Mouse (Mus musculus): ENCODE data around the gene Ap1g2. TPM values are rescaled to one million over a fixed set of nuclear protein-coding genes. Genes with fewer than 3 reads are reported as not detected.

The Ap1g2 gene
- polyA plus RNA-seq, 1 experiment from 2014 or later: 7.9 TPM

DNA sequence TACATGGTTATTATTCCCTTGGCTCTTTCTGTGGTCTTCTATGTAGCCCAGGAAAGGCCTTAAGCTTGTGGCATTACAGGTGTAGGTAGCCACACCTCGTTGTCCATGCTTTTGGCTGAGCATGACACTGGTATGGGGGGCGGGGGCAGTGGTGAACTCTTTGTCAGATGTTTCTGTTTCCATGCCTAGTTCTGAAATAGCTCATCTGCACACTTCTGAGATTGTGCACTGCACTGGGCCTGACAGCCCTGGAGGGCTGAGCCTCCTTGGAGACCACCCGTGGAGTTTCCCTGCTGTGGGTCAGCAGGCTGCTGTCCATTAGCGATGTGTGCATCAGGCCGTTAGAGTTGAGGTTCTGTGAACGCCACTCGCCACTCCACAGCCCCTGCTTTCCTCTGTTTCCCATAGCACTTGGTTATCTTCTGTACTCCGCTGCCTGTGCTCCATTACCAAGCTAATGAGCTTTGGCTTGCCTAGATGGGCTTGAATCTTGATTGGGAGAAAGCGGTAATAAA, 9.8 kb downstream of the Ap1g2 start:
- peaks cover 32% of the 10 kb centered on the region for H3K4me1 ChIP-seq
- no peaks in the 10 kb centered on the region for H3K27me3 ChIP-seq (replicated peaks)
- WGBS: 58% methylated on average over 9 of the region's 9 CpGs
- no peak overlapping the region for H3K27ac ChIP-seq (replicated peaks)
- no peak for ATAC-seq (ENCODE audit: extremely low read depth, insufficient number of reproducible peaks, low FRiP score, low TSS enrichment)
- peaks cover 27% of the 10 kb centered on the region for H3K36me3 ChIP-seq
- H3K4me2 ChIP-seq: peak overlapping the region; percentile 3; the same call in 1 of the 2 replicates
- no peaks in the 10 kb centered on the region for H3K9me3 ChIP-seq
- peak overlapping the region; percentile 50; the same call in 1 of the 2 replicates for H3K9ac ChIP-seq
- H3K4me3 ChIP-seq: no peak overlapping the region

DNA sequence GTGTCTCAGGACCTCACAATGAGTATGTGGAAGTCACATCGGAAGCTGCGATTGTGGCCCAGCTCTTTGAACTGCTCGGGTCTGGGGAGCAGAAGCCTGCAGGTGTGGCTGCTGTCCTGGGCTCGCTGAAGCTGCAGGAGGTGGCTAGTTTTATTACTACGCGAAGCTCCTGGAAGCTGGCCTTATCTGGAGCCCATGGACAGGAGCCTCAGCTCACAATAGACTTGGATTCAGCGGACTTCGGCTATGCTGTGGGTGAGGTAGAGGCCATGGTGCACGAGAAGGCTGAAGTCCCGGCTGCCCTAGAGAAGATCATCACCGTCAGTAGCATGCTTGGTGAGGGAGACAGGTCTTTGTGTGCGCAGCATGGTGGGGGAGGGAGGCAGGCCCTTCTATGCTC, 10.7 kb downstream of the Ap1g2 start:
- H3K9ac ChIP-seq: peak overlapping the region; percentile 89
- H3K36me3 ChIP-seq: peaks cover 27% of the 10 kb centered on the region
- ATAC-seq (ENCODE audit: extremely low read depth, insufficient number of reproducible peaks, low FRiP score, low TSS enrichment): no peak
- peak overlapping the region; percentile 82 for H3K4me2 ChIP-seq
- H3K27ac ChIP-seq (replicated peaks): no peak overlapping the region
- H3K27me3 ChIP-seq (replicated peaks): 0 out of 2 replicates have a peak, but pooled peaks cover 4% of the 10 kb centered on the region
- H3K4me1 ChIP-seq: peaks cover 40% of the 10 kb centered on the region
- peak overlapping the region; percentile 81 for H3K4me3 ChIP-seq
- no peaks in the 10 kb centered on the region for H3K9me3 ChIP-seq
- WGBS: 71% methylated on average over 12 of the region's 12 CpGs

DNA sequence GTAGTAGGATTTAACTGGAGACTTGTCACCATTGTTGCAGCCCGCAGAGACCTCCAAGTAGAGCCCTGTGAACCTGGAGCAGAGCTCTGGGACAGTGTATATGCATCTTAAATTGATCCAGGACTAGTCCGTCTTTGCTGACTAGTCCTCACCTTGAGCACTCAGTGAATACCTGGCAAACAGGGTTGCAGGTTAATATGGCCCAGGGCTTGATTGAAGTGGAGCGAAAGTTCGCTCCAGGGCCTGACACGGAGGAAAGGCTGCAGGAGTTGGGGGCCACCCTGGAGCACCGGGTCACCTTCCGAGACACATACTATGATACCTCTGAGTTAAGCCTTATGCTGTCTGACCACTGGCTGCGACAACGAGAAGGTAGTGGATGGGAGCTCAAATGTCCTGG, 11.1 kb downstream of the Ap1g2 start:
- peak overlapping the region; percentile 75 for H3K27ac ChIP-seq (replicated peaks)

DNA sequence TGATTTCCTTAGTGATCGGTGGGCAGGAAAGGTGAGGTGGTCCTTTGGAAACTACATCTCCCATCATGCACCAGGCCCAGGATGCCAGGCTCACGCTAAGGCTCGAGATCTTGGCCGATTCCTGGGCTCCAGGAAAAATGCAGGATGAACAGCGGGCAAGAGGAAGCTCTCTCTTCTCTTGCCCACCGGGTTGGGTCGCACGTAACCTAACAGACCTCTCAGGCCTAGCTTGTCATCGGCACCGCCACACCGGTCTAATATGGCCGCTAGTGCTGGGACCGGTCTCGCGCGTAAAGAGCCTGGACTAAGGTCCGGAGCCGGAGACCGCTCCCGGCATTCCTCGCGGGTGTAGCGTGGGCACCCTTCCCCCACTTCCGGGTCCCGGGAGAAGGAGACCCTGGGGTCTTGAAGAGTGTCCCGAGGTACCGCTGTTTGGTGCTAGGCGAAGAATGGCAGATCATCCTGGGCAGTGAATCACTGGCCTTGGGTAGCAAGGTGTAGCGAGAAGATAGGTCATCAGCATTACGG, 11.6 kb downstream of the Ap1g2 start, which contains the start of gene Thtpa:
Gene Thtpa, plus strand, starts transcription at position 81 of the 528 bp plus-strand sequence.
- Histone ChIP-seq H3K4me1 (peaks cover 42% of the 10 kb centered on the region), H3K9me3 (no peaks in the 10 kb centered on the region), H3K27me3 (replicated peaks) (0 out of 2 replicates have a peak, but pooled peaks cover 4% of the 10 kb centered on the region), H3K4me3 (peak within 1 kb of the TSS; percentile 81), H3K9ac (peak within 1 kb of the TSS; percentile 89), H3K4me2 (peak within 1 kb of the TSS; percentile 82), H3K27ac (replicated peaks) (peak within 1 kb of the TSS; percentile 75), H3K36me3 (peaks cover 26% of the 10 kb centered on the region)
- ATAC-seq (ENCODE audit: extremely low read depth, insufficient number of reproducible peaks, low FRiP score, low TSS enrichment): peak; percentile 38; the same call in 1 of the 2 replicates
- under 1% methylated on average over 30 of the region's 30 CpGs for WGBS

More for the DNA sequence above, 11.1 kb downstream of the Ap1g2 start:
- Histone ChIP-seq H3K4me1 (peaks cover 41% of the 10 kb centered on the region), H3K9me3 (no peaks in the 10 kb centered on the region), H3K4me3 (peak overlapping the region; percentile 81), H3K27me3 (replicated peaks) (0 out of 2 replicates have a peak, but pooled peaks cover 4% of the 10 kb centered on the region), H3K9ac (peak overlapping the region; percentile 89), H3K36me3 (peaks cover 27% of the 10 kb centered on the region), H3K4me2 (peak overlapping the region; percentile 82)
- ATAC-seq (ENCODE audit: extremely low read depth, insufficient number of reproducible peaks, low FRiP score, low TSS enrichment): no peak
- WGBS: 49% methylated on average over 9 of the region's 9 CpGs

DNA sequence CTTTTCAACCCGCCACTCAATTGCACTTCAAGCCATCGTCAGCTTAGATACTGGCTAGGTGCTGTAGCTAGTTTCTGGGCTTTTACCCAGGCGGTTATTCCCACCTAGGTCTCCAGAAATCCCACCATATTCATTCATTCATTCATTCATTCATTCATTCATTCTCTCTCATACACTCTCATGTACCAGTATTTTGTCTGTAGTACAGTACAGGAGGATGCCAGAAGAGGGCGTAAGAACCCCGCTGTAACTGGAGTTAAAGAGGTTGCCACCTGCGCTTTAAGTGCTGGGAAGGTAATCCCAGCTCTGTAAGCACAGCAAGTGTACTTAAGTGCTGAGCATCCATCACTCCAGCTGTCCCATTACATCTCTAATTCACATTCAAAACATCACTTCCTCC, 12.5 kb downstream of the Ap1g2 start:
- H3K27ac ChIP-seq (replicated peaks): no peak overlapping the region
- ATAC-seq (ENCODE audit: extremely low read depth, insufficient number of reproducible peaks, low FRiP score, low TSS enrichment): no peak
- H3K27me3 ChIP-seq (replicated peaks): 0 out of 2 replicates have a peak, but pooled peaks cover 4% of the 10 kb centered on the region
- H3K9me3 ChIP-seq: no peaks in the 10 kb centered on the region
- H3K36me3 ChIP-seq: peaks cover 18% of the 10 kb centered on the region
- H3K4me2 ChIP-seq: peak overlapping the region; percentile 82; the same call in 1 of the 2 replicates
- no peak overlapping the region for H3K9ac ChIP-seq
- WGBS: 40% methylated on average over 6 of the region's 6 CpGs
- peaks cover 50% of the 10 kb centered on the region for H3K4me1 ChIP-seq
- 0 out of 2 replicates have a peak overlapping the region, but pooled peaks have one; percentile 81 for H3K4me3 ChIP-seq

DNA sequence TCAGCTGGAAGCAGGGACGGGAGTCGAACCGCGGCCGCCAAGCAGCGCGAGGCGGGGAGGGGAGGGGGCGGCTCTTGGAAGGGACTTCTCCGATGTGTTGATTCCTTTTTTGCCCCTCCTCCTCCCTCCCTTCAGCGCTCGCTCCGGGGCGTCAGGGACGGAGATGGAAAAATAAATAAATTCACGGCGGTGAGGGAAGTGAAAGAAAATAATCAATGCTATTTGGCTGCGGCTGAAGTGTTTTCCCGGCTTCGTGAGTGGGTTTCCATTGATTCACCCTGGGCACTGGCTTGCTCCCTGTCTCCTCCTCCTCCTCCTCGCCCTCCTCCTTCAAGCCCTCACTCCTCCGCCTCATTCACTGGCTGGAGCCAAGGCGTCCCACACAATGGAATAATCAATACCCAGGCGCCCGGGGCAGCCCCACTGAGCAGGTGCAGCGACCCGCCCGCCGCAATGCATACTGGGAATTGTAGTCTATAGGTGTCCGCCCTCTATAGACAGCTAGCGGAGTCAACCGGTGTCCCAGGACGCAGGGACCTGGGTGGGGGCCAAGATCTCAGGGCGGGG, 14.3 kb downstream of the Ap1g2 start, which contains the start of gene Zfhx2:
Gene Zfhx2, minus strand, starts transcription at position 314 of the 567 bp plus-strand sequence.
- H3K4me3 ChIP-seq: peak within 1 kb of the TSS; percentile 73
- 0 out of 2 replicates have a peak, but pooled peaks cover 4% of the 10 kb centered on the region for H3K27me3 ChIP-seq (replicated peaks)
- no peaks in the 10 kb centered on the region for H3K36me3 ChIP-seq
- H3K9me3 ChIP-seq: no peaks in the 10 kb centered on the region
- peaks cover 60% of the 10 kb centered on the region for H3K4me1 ChIP-seq
- peak within 1 kb of the TSS; percentile 86 for H3K9ac ChIP-seq
- H3K4me2 ChIP-seq: peak within 1 kb of the TSS; percentile 86
- H3K27ac ChIP-seq (replicated peaks): peak within 1 kb of the TSS; percentile 77
- ATAC-seq (ENCODE audit: extremely low read depth, insufficient number of reproducible peaks, low FRiP score, low TSS enrichment): peak; percentile 84
- 0% methylated on average over 34 of the region's 34 CpGs for WGBS

DNA sequence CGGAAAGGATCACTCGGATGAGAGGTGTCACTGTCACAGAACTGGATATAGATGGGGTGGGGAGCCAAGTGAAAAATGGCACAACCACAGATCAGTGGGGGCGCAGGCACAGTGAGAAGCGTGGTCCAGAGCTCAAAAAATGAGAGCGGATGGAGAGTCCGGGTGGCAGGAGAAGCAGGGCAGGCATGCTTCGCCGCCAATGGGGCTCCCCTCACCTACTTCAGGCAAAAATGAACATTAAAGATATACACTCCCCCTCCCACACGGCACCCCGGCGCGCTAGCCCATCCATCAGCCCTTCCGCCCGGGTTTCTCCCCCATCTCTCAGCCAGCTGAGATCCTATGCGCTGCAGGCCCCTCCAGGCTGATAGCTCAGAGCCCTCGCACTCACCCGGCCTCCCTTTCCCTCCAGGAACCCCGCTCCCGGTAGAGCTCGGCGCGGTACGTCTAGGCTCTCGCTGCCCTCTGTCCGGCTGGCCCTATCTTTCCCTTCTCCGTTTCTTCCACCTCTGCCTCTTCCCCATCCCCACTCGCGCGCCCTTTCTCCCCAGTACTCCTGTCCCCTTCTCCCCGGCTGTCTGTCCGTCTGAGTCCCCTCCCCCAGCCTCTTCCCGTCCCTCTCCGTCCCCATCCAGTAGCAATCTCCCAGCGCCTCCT, 15.1 kb downstream of the Ap1g2 start:
- Histone ChIP-seq H3K4me1 (peaks cover 55% of the 10 kb centered on the region), H3K36me3 (no peaks in the 10 kb centered on the region), H3K4me2 (peak overlapping the region; percentile 86), H3K27me3 (replicated peaks) (0 out of 2 replicates have a peak, but pooled peaks cover 4% of the 10 kb centered on the region), H3K27ac (replicated peaks) (peak overlapping the region; percentile 77), H3K4me3 (peak overlapping the region; percentile 73), H3K9me3 (no peaks in the 10 kb centered on the region), H3K9ac (peak overlapping the region; percentile 86)
- WGBS: 4% methylated on average over 34 of the region's 34 CpGs
- no peak for ATAC-seq (ENCODE audit: extremely low read depth, insufficient number of reproducible peaks, low FRiP score, low TSS enrichment)

DNA sequence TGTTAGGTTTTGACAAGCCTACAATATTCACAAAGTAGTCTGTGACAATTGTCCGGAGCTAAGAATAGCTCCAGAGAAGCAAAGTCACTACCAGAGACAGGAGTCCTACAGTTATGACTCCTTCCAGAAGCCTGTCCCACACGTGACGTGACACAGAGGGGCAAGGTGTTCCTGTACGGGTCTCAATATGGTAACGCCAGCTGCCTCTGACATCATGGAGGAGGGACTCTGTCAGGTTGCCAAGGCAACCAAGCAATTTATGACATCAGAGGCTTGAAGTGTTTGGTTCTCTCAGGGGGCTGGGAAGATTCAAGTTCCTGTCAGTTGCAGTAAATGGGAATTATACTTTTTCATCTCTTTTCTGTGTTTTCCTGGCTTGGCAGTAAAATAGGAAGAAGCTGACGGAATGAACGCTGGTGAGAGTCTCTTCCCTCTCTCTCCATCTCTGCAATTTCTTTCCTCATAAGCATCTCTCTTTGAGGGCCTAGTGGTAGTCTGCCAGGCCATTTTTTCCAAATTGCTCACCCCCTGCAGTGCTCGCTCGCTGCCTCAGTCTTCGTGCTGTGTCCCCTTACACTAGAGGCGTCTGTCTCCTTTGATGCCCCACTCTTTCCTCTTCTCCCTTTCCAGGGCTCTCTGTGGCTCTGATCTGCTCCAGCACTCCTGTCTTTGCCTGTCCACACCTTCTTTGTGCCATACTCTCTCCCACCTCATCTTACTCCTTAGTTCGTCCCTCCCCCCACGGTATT, 17.0 kb downstream of the Ap1g2 start:
- WGBS: 47% methylated on average over 13 of the region's 13 CpGs
- Histone ChIP-seq H3K9ac (peak overlapping the region; percentile 45; the same call in 1 of the 2 replicates), H3K4me2 (peak overlapping the region; percentile 23), H3K36me3 (no peaks in the 10 kb centered on the region), H3K4me1 (peaks cover 52% of the 10 kb centered on the region), H3K27ac (replicated peaks) (peak overlapping the region; percentile 60), H3K9me3 (no peaks in the 10 kb centered on the region), H3K27me3 (replicated peaks) (0 out of 2 replicates have a peak, but pooled peaks cover 4% of the 10 kb centered on the region), H3K4me3 (no peak overlapping the region)
- ATAC-seq (ENCODE audit: extremely low read depth, insufficient number of reproducible peaks, low FRiP score, low TSS enrichment): no peak

DNA sequence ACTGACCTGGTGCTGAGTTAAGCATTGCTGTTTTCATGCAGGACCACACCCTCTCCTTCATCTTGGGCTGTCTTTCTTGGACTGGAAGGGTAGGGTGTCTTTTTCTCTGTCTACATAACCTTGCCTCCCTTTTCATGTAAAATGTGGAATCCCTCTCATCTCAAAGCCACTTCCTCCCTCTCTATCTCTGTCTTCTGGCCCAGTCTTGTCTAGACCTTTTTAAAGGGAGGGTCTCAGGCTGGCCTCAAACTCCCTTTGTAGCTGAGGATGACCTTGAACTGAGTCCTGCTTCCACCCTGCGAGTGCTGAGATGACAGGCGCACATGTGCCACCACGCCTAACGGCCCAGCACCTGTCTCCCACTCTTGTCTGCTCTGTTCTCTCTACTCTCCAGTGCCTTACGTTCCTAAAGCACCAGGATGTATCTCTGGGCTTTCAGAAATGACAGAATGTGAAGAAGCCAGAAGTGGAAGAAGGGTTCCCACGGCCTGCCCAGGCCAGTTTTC, 20.3 kb downstream of the Ap1g2 start:
- no peak for ATAC-seq (ENCODE audit: extremely low read depth, insufficient number of reproducible peaks, low FRiP score, low TSS enrichment)
- Histone ChIP-seq H3K4me1 (peaks cover 43% of the 10 kb centered on the region), H3K4me2 (no peak overlapping the region), H3K9ac (no peak overlapping the region), H3K9me3 (no peaks in the 10 kb centered on the region), H3K4me3 (no peak overlapping the region), H3K27me3 (replicated peaks) (0 out of 2 replicates have a peak, but pooled peaks cover 4% of the 10 kb centered on the region), H3K27ac (replicated peaks) (no peak overlapping the region), H3K36me3 (no peaks in the 10 kb centered on the region)
- WGBS: 77% methylated on average over 6 of the region's 6 CpGs

DNA sequence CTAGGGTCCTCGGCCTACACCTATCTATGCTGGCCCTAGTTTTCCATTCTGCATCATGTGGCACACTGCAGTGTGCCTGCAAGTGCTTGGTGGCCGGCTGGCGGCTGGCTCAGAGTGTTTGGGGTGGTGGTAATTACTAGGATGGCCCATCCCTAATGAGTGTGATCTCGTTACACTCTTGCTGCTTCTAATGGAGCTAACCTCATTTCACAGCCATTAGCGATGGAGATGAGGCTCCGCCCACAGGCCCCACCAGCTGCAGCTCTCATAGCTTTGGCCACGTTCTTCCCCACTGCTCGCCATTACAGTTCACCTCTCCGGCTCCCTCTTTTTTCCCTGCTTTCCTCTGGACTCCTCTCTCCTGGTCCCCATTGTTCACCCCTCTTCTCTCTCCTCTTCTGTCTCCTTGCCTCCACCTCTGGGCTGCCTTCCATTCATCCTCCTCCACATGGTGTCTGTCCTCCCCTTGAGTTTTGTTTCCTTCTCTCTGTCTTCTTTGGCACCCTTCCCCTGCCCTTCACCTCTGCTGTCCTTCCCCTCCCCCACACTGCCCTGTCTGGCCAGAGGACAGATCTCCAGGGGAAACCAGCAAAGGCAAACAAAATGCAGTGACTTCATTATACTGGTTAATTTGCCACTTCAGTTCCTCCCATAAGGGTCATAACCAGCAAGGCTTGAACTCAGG, 20.9 kb downstream of the Ap1g2 start:
- H3K4me2 ChIP-seq: no peak overlapping the region
- no peaks in the 10 kb centered on the region for H3K9me3 ChIP-seq
- H3K27ac ChIP-seq (replicated peaks): no peak overlapping the region
- no peak for ATAC-seq (ENCODE audit: extremely low read depth, insufficient number of reproducible peaks, low FRiP score, low TSS enrichment)
- WGBS: 52% methylated on average over 9 of the region's 9 CpGs
- H3K36me3 ChIP-seq: no peaks in the 10 kb centered on the region
- H3K4me1 ChIP-seq: peaks cover 38% of the 10 kb centered on the region
- H3K27me3 ChIP-seq (replicated peaks): no peaks in the 10 kb centered on the region
- no peak overlapping the region for H3K9ac ChIP-seq
- H3K4me3 ChIP-seq: no peak overlapping the region

All from heart, embryonic 13.5 days (tissue).